In genomic region chr4:155473319-155473718, GRCm38 (mm10) we compare ENCODE assay signal across 11 mouse cellular contexts. TPM values are rescaled to one million over a fixed set of nuclear protein-coding genes. Genes with fewer than 3 reads are reported as not detected.
DNase-seq lines count a peak whose midpoint lies in the region; ATAC-seq and TF ChIP-seq lines count a peak whose summit lies in the region.
"Had no signal": no experiment of that assay in that cellular context is flagged by ENCODE, and none has a peak within 500 bp of the region (broad histone marks: within the 10 kb centered on the region; RNA-seq: fewer than 3 reads in every experiment).

No protein-coding gene starts in this region.

- peak overlapping the region; percentile 24; the same call in 1 of the 2 replicates for H3K4me2 ChIP-seq in intestine, postnatal 0 days (replicated peaks; ENCODE audit: low read depth)
- H3K4me2 ChIP-seq: hindbrain, embryonic 15.5 days; stomach, embryonic 15.5 days had no signal

- no peak for TF ChIP-seq CTCF in intestine, postnatal 0 days (IDR thresholded peaks at IDR 0.05; ENCODE audit: low read depth)

- H3K4me3 ChIP-seq in intestine, postnatal 0 days (ENCODE audit: low read depth, low read length) = no peak overlapping the region
- H3K4me3 ChIP-seq: hindbrain, embryonic 15.5 days; midbrain, embryonic 10.5 days; stomach, embryonic 15.5 days had no signal

- no peaks in the 10 kb centered on the region for H3K36me3 ChIP-seq in intestine, postnatal 0 days (ENCODE audit: control insufficient read depth, insufficient read depth)
- H3K36me3 ChIP-seq: hindbrain, embryonic 15.5 days; midbrain, embryonic 10.5 days; stomach, embryonic 15.5 days had no signal

- no peaks in the 10 kb centered on the region for H3K9me3 ChIP-seq in intestine, postnatal 0 days (ENCODE audit: control insufficient read depth)
- H3K9me3 ChIP-seq: hindbrain, embryonic 15.5 days; midbrain, embryonic 10.5 days; stomach, embryonic 15.5 days had no signal

- H3K4me1 ChIP-seq in intestine, postnatal 0 days (replicated peaks; ENCODE audit: control insufficient read depth, insufficient read depth, low read length) = no peaks in the 10 kb centered on the region

- no peaks in the 10 kb centered on the region for H3K27me3 ChIP-seq in intestine, postnatal 0 days (replicated peaks; ENCODE audit: control insufficient read depth, insufficient read depth, low read length)

- no peak overlapping the region for H3K9ac ChIP-seq in intestine, postnatal 0 days (ENCODE audit: low read depth, low read length)
- H3K9ac ChIP-seq: hindbrain, embryonic 15.5 days; stomach, embryonic 15.5 days had no signal

- peak; percentile 72 for ATAC-seq in intestine, postnatal 0 days
- ATAC-seq in erythroblast, adult 5-6 weeks (replicated peaks; ENCODE audit: low FRiP score, poor library complexity, severe bottlenecking) = no peak
- no peak for ATAC-seq in activated CD4-positive, CD25-positive, alpha-beta regulatory T cell, adult 4 months

- H3K27ac ChIP-seq in intestine, postnatal 0 days (ENCODE audit: low read depth, low read length) = 0 out of 2 replicates have a peak overlapping the region, but pooled peaks have one; percentile 35
- H3K27ac ChIP-seq: hindbrain, embryonic 15.5 days; midbrain, embryonic 10.5 days; stomach, embryonic 15.5 days had no signal

- 23% methylated on average over 5 of the region's 5 CpGs for WGBS in intestine, postnatal 0 days

- peak; percentile 29 for DNase-seq in kidney, adult 11 months
- no peak for DNase-seq in kidney, adult 8-10 months
- peak; percentile 50 for DNase-seq in Muller cell, postnatal 12 days (ENCODE audit: inconsistent ontology term)
- peak; percentile 85 for DNase-seq in cerebellum, adult 9-11 months
- DNase-seq in thymus, adult 18-20 months = no peak

RNA-seq across cellular contexts. Expression of gene Tmem52, which starts 4.4 kb away (rescaled TPM):
- 15.9 and 16.2 TPM in 2 replicates for polyA plus RNA-seq in intestine, postnatal 0 days (2015; fragmentation: Nextera tagmentation; extraction: Ambion mirVana)
- not detected in 2 replicates for total RNA-seq in erythroblast, adult 5-6 weeks (2015; ENCODE audit: low replicate concordance)
- total RNA-seq in erythroblast, adult 5-6 weeks (2017; ENCODE audit: low replicate concordance) = not detected in 2 replicates
- not detected for polyA plus RNA-seq in activated CD4-positive, CD25-positive, alpha-beta regulatory T cell, adult 4 months (2017; shearing (Covaris generic))

RNA-seq across cellular contexts. Expression of gene Gnb1, which starts 17.8 kb away (rescaled TPM):
- polyA plus RNA-seq in intestine, postnatal 0 days (2015; fragmentation: Nextera tagmentation; extraction: Ambion mirVana) = 336 and 354 TPM in 2 replicates
- total RNA-seq in erythroblast, adult 5-6 weeks (2015; ENCODE audit: low replicate concordance) = 42.4 and 62.8 TPM in 2 replicates
- 18.8 and 34.2 TPM in 2 replicates for total RNA-seq in erythroblast, adult 5-6 weeks (2017; ENCODE audit: low replicate concordance)
- polyA plus RNA-seq in activated CD4-positive, CD25-positive, alpha-beta regulatory T cell, adult 4 months (2017; shearing (Covaris generic)) = 100 to 1,000 TPM in 1 of 2 experiments, 10 to 100 TPM in 1; 90.9 to 196 TPM

Comparison
In these comparisons a context has a peak if more than half of its experiments do, and no peak if none do; other contexts are left out.
1. DNase-seq: peak in kidney, adult 11 months (single experiment), Muller cell, postnatal 12 days (single experiment) and cerebellum, adult 9-11 months (single experiment); none in kidney, adult 8-10 months (0 of 2) and thymus, adult 18-20 months (0 of 2).
2. RNA of gene Tmem52, which starts 4.4 kb away (polyA plus RNA-seq): 15.9 to 16.2 TPM in intestine, postnatal 0 days; not detected in activated CD4-positive, CD25-positive, alpha-beta regulatory T cell, adult 4 months; every median in the first group is over 10 times any median in the second.